Mouse (Mus musculus) brain, embryonic 14.5 days (tissue): ENCODE results near the gene Eml6.

Experiments used
- CTCF ChIP-seq: fragments of 200-500 bp; IDR thresholded peaks from 2 replicates; pipeline ENCODE4 v1.5.1; 2012; ENCODE audit warnings: inconsistent platforms, mild to moderate bottlenecking, moderate library complexity, borderline replicate concordance; ENCODE audit not compliant: insufficient read depth, insufficient read length; ENCODE audit errors: extremely low read depth
- POLR2A ChIP-seq: fragments of 200-500 bp; IDR thresholded peaks from 2 replicates; pipeline ENCODE4 v1.6.1; 2012; ENCODE audit warnings: mild to moderate bottlenecking, inconsistent platforms, borderline replicate concordance; ENCODE audit not compliant: poor library complexity, insufficient read depth, insufficient read length, severe bottlenecking; ENCODE audit errors: extremely low read depth

- TF ChIP-seq POLR2A, result no peak
- TF ChIP-seq CTCF, result no peak
Measured at GRCm38 (mm10) chr11:29810324-29810723, 215.5 kb downstream of the Eml6 start.
